Mouse (Mus musculus) naive thymus-derived CD4-positive, alpha-beta T cell, adult 2 months (primary cell): ENCODE results near the gene Sft2d1.

Experiments
- DNase-seq: peaks from one replicate; pipeline ENCODE4 v3.0.0-alpha.2; 2011; ENCODE audit warnings: low read depth

The Sft2d1 gene

DNA sequence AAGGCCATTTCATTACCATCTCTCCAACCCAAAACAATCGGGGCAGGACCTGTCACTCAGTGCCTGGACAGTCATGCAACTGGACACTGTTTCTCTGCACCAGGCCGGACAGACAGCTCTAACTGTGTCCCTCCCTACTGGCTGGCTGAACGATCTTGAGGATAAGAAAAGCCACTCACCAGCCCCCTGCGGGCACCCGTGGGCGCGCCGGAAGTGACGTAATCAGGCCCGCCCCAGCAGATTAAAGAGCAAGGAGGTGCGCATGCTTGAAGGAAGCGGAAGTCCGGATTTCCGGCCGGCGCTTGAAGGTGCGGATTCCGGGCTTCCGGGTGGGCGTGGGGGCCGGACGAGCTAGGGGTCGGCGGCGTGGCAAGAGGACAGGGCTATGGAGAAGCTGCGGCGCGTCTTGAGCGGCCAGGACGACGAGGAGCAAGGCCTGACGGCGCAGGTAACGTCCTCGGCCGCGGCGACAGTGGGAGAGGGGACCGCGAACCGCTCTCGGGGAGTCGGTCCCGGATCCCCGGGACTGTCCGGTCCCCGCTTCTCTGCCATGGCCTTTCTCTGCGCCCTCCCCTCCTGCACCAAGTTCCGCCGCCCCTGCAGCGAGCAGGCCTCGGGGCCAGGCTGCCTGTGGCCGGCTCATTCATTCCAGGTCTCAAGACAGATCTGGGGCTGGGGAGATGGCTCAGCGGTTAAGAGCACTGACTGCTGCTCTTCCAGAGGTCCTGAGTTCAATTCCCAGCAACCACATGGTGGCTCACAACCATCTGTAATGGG is at the start of gene Sft2d1:
Gene Sft2d1 (plus strand): TSS at position 265 of the 777 bp plus-strand sequence.
- peak; percentile 96 for DNase-seq

- DNase-seq, result peak; percentile 75
Observed at GRCm38 (mm10) chr17:8264638-8265037, 46.3 kb upstream of the Sft2d1 start.

DNA sequence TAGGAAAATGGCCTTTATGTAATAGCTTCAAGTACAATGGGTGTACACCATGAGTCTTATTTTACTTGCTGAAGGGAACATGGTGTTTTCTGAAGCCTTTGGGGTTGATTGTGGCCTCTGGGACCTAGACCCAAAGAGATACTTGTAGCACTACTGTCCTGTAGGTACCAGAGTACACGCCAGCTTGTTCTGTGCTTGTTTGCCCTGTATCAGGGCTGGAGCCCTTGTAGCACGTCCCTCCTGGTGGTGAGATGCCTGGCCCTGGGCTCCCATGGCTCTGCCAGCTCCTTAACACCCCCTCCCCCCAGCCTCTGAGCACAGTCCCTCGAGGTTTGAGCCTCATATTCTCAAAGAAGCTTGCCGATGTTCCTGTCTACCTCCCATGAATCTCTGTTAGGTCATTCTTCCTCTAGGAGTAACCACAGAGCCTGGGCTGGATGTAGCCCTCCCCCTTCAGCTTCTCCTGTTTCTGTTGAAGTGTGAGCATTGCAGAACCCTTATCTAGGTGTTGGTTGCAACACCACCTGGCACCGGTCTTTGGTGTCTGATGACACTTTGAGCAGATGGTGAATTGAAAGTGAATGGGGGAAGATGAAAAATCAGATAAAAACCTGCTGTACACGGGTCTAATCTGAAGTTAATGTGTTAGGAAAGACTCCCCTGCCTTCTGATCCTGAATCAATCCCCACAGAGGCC is 38.7 kb upstream of the Sft2d1 start:
- DNase-seq, result no peak

- DNase-seq, result no peak
Observed at GRCm38 (mm10) chr17:8272951-8273350, 38.0 kb upstream of the Sft2d1 start.

DNA sequence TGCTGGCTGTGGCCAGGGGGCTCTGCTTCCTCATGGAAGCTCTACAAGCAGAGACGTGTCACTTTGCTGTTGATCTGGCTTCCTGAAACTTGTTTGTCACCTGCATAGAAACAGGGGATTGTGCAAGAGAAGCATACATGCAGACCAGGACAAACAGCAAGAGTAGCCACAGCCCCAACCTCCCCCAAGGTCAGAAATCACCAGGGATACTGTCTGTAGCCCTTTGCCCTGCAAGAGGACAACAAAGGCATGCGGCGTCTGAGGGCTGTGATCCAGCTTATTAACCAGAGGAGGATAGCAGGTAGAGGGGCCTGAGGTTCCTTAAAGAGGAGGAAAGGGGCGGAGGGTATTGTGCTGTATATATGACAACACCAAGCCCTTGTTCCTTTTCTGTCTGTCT is 34.8 kb upstream of the Sft2d1 start:
- no peak for DNase-seq

- DNase-seq, result no peak
Observed at GRCm38 (mm10) chr17:8276680-8277079, 34.2 kb upstream of the Sft2d1 start.

- no peak for DNase-seq
Observed at GRCm38 (mm10) chr17:8277266-8277665, 33.6 kb upstream of the Sft2d1 start.

GRCm38 (mm10) chr17:8278356-8278755 is 32.5 kb upstream of the Sft2d1 start:
- DNase-seq, result no peak

- DNase-seq, result peak; percentile 86
Observed at GRCm38 (mm10) chr17:8282821-8283525, 27.9 kb upstream of the Sft2d1 start, which contains the start of gene Mpc1. TSS of gene Mpc1 (plus strand) at chr17:8282904.

GRCm38 (mm10) chr17:8283526-8284253 is 27.2 kb upstream of the Sft2d1 start:
- DNase-seq, result peak; percentile 97

DNA sequence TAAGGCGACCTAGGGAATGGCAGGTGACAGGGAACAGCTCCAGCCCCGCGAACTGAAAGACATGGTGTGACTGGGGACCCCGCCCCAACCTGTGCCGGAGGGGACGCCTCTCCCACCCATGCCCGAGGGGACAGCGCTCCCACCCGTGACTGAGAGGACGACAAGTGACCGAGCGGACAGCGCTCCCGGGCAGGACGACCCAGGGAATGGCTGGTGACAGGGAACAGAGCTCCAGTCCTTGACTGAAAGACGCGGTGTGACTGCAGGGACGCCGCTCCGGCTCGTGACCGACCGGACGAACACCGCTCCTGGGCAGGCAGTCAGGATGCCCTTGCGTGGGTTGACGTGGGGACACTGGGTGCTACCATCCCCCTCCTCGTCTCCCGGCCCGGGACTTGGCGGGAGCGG is 26.6 kb upstream of the Sft2d1 start:
- no peak for DNase-seq

DNA sequence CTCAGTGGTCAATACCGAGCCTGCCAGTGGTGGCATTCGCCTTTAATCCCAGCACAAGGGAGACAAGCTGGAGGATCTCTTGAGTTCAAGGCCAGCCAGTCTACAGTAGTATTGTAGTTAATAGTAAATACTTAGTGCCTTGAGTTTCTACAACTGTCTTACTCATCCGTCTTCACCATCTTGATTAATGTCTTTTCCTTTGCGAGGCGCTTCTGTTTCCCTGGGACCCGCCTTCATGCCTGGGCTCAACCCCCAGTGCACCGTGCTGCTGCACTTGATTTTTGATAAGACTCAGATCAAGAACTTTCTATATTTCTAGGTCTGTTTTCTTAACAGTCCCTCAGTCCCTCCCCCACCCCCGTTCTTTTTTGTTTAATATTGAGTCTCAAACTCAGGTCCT is 25.8 kb upstream of the Sft2d1 start:
- no peak for DNase-seq

DNA sequence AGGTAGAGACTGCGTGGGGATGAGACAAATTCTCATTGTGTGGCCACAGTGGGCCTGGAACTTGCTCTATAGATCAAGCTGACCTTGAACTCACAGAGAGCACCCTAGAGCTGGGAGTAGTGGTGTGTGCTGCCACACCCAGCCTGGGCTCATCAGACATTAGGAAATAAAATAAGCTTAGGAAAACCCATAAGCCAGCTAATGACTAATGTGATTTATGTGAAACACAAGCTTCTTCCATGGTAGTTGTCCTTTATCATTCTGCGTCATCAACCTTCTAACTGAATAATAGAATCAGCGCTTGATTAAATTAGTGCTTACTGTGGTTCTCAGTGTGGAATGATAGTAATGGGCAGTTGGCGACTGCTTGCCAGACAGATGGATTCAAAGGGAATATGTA is 23.9 kb upstream of the Sft2d1 start:
- DNase-seq, result no peak

GRCm38 (mm10) chr17:8289993-8290679 is 20.8 kb upstream of the Sft2d1 start:
- DNase-seq, result no peak

DNA sequence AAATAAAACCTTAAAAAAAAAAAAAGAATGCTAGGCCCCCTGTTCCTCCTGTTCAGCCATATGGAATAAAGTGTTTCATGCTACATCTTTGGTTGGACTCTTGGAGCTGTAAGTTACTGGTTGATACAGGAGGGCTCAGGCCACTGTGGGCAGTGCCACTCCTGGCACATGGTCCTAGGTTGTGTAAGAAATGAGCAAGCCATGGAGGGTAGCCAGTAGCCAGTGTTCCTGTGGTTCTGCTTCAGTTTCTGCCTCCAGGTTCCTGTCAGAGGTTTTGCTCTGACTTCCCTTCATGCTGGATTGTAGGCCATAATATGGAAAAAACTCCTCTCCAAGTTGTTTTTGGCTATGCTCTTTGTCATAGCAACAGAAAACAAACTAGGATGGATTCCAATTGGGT is 20.2 kb upstream of the Sft2d1 start:
- DNase-seq, result no peak

GRCm38 (mm10) chr17:8295825-8296224 is 15.1 kb upstream of the Sft2d1 start:
- no peak for DNase-seq

GRCm38 (mm10) chr17:8296313-8296844 is 14.5 kb upstream of the Sft2d1 start:
- DNase-seq, result no peak

GRCm38 (mm10) chr17:8297746-8298145 is 13.2 kb upstream of the Sft2d1 start:
- no peak for DNase-seq

DNA sequence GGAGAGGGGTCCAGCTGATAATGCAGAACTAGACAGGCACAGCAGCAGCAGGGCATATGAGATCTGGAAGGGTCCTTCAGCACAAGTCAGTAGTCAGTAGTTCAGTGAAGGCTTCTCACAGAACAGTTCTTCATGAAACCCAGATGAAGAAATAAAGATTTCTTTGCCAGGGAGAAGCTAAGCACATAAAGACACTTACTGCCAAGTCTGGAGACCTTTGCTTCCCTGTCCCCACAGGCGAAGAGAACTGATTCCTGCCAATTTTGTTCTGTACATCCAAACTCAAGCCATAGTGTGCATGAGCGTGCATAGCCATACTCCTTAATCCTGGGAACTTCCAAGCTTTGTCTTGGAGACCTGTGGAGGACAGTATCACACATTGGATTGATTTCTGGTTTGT is 12.6 kb upstream of the Sft2d1 start:
- DNase-seq, result no peak

- DNase-seq, result no peak
Observed at GRCm38 (mm10) chr17:8299524-8299923, 11.4 kb upstream of the Sft2d1 start.

GRCm38 (mm10) chr17:8301515-8301914 is 9.4 kb upstream of the Sft2d1 start:
- DNase-seq, result no peak
